Mouse (Mus musculus): ENCODE data around the gene Npas4.

GRCm38 (mm10) chr19:5014961-5015398 lies 24.9 kb upstream of the Npas4 start:
- TF ChIP-seq CTCF (IDR thresholded peaks at IDR 0.05; ENCODE audit: borderline replicate concordance, extremely low read depth, insufficient read depth, insufficient read length) (peak; percentile 61; the same call in 1 of the 2 replicates), POLR2A (IDR thresholded peaks at IDR 0.05; ENCODE audit: borderline replicate concordance, extremely low read depth, insufficient read depth, insufficient read length, poor library complexity, severe bottlenecking) (no peak)
